Mouse (Mus musculus) retina, embryonic 14.5 days (tissue): ENCODE measurements around the gene Zfp280d.

Source experiments
- DNase-seq: peaks from one replicate; pipeline ENCODE4 v3.0.0-alpha.2; 2015; ENCODE audit warnings: low spot score

The Zfp280d gene

DNA sequence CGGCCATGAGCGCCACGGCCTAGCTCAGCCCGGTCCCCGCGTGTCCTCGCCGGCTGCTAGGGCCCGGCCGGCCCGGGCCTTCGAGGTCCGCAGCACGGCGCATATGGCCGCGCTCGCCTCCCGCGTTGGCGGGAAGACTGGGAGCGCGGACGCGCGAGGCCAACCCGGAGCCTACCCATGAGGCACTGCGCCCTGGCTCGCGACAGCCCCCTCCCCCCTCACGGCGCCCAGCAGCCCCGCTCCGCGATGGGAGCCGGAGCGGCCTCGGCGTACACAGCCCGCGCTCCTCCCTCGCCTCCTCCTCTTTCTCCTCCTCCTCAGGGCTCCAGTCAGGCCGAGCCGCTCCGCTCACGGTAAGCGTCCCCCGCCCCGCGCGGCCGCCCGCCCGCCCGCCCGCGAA, at the start of gene Zfp280d:
Zfp280d (plus strand) TSS at position 184 of the 400 bp plus-strand sequence.
- peak; percentile 92 for DNase-seq

DNA sequence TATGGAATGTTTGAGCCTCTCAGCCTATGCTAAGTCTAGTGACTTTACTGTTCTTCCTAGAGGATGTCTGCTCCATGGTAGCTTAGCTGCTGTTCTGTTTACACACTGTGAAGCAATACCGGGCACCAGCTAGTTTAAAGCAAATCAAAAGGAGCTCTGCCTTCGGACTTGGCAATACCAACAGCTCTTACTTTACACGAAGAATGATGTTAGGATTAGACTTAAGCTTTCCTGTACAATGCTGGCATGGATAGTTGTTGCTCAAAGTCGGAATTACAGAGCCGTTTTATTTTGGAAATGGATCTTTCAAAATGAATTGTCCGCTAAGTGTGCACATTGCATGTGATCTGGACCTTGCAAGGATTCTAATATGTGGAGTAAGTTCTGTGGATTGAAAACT, 48.1 kb upstream of the Zfp280d start:
- DNase-seq = no peak

DNA sequence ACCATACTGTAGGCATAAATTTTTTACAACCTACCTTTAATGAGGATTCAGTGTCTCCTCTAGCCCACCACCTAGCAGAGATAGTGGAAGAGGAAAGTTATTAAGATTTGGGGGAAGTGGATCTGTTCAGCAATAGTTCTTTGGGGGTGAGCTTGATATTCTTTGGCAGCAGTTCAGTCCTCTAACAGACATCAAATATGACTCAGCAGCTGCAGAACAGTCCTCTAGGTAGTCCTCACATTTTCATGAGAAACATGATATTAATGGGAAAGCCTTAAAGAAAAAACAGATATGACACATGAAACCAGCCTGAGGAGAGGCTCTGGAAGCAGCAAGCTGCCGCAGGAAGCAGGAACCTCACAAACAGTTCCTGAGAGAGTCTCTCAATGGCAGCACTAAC, 22.0 kb upstream of the Zfp280d start:
- DNase-seq = no peak

DNA sequence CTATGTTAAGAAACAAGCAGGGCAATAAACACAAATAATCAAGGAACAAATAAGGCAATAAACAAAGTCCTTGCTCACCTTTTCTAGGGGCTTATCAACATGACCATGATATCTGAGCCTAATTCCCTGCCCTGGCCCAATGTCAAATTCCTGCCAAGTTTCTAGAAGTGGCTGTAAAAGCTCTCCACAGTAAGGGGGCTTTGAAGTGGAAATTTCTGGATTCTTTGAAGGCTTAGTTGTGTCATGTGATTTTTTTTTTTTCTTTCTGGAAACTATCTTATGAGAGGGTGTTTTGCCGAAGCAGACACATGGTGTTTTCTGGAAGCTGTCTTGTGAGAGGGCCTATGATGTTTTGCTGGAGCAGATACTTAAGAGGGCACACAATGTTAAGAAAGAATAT, 19.4 kb upstream of the Zfp280d start:
- no peak for DNase-seq

DNA sequence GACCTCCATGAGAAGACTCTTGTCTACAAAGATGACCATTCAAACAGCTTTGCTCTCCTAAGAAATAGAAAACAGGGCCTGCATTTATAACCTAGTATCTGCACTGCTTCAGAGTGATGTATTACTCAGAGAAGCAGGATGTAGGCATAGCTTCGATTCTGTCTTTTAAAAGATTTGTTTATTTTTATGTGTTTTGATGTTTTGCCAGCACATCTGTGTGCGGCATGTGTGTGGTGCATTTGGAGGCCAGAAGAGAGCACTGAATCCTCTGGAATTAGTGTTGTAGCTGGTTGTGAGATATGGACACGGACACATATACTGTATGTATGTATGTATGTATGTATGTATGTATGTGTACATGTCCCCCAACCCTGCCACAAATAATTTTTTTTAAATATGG, 18.0 kb upstream of the Zfp280d start:
- no peak for DNase-seq

DNA sequence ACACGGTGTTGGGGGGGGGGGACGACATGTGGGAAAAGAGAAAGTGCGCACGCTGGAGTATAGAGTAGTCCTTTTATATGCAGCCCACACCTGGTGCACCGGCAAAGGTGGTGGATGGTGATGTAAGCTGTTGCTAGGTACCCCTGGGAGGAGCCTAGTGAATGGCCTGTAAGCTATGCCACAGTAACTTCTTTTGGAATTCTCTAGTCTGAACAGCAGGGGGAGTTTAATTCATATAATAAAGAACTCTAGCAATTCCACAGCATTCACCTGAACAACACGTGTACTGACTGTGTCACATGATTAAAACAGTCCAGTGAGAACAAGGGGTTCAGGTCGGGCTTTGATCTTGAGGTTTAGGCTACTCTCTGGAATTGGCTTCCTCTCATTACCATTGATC, 14.3 kb upstream of the Zfp280d start:
- DNase-seq = peak; percentile 46

DNA sequence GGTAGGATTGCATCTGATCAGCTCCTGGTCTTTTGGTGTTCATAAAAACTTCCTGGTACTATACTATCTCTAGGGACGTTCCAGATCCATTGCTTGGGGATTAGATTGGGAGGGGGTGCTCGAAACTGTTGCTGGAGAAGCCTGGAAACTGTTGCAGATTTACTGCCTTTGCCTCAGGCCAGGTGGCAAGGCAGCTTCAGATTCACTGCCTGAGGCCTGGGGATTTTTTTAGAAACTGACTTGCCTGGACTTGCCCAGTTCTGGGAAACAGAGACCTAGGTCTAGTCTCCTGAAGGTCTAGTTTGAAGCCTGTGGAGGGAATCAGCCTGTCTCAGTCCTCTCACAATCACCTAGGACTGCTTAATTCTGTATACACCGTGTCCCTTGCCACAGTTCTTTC, 9.8 kb upstream of the Zfp280d start:
- no peak for DNase-seq

DNA sequence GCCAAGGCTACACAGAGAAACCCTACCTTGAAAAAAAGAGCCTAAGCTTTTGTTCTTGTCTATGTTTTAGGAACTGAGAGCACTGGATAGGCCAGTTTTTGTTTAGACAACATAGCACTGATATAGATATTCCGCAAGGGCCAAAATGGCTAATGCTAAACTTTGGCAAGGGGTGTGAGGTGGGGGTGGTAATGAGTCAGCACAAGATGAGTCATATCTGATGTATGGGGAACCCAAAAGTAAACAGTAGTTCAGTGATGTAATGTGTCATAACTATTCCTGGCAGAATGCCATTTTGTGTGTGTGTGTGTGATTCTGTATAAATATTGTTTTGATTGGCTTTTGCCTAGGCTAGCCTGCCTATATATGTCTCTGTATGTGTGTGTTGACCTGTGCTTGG, 4.5 kb upstream of the Zfp280d start:
- no peak for DNase-seq

DNA sequence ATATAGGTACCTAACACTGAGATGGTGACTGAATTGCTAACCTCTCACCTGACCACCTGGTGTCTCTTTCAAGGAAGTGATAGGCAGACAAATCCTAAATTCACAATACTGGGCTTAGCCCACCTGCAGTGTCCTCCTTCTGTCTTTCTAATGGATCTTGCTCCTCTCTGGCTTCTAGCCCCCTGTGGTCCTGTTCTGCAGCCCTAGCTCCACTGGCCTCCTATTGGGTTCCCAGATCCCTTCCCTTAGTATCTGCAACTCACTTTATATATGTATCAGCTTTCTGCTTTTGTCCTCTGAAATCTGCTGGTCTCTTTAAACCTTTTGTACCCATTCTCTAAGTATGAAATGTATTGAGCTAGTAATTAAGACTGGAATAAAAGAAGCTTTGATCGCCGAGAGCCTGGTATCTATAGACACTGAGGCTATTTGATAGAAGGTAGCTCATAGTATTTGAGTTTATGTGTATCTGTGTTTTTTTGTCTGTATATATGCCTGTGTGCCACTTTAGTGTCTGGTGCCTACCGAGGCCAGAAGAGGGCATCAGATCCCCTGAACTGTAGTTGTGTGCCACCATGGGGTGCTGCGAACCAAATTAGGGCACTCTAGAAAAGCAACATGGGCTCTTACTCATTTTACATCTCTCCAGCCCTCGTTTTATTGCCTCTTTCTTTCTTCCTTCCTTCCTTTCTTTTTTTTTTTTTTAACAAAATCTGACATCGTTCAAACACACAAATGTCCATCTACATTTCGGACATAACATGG, 832 bp upstream of the Zfp280d start:
- DNase-seq = no peak

DNA sequence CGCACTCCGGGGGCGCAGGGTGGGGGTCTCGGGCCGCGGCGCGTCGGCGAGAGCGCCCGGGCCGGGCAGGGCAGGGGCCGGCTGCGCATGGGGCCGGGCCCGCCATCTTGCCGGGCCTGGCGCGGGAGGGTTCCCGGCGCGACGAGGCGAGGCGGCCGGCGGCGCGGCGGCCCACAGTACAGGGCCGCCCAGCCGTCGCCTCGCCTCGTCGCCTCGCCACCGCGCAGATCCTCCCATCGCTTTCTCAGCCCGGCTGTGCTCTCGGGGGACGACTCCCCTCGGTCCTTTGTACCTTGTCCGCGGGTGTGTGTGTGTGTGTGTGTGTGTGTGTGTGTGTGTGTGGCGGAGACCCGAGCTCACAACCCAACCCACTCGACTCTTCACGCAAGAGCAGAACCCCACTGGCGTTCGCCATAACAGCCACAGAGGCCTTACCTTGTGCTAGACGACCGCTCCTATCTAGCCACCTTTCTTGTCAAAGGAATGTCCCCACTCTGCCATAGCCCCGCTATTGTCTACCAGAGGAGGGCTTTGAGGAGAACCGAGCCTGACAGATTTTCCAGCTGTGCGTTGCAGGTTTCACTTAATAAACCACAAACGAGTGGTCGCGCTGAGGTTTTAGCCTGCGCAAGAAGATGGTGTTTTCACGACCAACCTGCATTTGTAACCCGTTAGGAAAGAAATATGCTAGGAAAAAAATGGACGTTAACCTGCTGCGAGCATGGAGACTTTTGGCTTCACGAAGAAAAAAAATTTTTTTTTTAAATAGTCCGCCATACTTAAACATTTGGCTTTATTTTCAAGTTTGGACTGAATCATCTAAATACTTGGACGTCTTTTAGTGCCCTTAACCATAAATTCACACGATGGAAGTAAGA, 680 bp downstream of the Zfp280d start:
- DNase-seq = peak; percentile 74

DNA sequence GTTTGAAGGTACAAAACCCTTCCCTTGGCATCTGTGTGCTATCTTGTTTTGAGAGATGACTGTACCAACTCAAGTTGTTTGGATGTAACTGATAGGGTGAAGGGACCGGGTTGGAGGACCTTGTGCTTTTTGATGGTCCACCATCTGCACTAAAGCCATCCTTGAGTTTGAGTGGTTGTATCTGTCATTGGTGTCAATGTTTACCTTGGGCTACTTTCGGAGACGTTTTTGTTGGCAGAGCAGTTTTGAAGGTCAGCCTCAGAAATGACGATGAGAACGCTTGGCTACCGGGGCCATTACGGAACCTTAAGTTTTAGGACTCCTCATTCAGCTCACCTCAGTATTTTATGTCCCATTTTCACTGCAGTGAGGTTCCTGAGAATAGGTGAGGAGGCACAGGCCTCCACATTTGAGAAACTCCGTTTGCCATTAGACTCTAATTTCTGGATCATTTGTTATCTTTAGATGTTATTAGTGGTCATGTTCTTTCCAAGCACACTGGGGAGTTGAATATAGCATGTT, 1.4 kb downstream of the Zfp280d start:
- no peak for DNase-seq

DNA sequence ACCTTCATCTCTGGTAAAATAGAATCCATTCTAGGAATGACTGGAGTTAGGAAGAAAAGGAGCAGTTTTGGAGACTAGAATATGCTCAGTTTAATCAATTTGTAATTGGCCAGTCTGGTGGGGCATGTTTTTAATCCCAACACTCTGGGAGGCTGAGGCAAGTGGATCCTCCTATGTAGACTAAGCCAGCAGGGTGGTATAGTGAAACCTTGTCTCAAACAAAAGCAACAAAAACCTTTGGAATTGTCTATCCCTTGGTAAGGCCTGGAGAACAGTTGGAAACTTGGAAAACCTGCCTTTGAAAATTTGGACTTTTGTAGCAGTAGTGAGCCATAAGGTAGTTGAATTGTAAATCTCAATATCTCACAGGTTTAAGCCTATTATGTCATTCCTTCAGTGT, 2.3 kb downstream of the Zfp280d start:
- DNase-seq = no peak

DNA sequence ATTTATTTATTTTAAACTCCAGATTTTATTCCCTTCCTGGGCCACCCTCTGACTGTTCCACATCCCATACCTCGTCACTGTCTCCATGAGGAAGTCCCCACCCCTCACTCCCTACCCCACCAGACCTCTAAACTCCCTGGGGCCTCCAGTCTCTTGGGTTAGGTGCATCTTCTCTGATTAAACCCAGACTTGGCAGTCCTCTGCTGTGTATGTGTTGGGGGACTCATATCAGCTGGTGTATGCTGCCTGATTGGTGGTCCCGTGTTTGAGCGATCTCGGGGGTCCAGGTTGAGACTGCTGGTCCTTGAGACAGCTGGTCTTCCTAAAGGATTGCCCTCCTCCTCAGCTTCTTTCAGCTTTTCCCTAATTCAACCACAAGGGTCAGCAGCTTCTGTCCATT, 5.3 kb downstream of the Zfp280d start:
- DNase-seq = no peak

DNA sequence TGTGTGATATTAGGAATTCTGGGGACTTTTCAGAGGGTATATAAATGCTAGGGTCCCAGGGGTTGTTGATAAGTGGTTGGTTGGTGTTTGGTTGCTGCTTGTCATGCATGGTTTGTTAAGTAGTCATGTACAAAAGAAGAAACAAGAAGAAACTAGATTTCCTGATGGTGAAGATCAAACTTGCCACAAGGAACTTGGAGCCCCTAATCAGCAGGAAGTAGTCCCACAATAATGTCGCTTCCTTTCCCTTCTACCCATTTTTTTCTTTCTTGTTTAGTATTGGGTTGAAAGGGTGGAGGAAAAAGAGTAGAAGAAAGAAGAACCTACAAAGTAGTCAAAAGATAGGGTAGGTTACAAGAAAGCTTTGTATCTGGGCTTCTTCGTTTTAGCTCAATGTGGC, 13.0 kb downstream of the Zfp280d start:
- DNase-seq = no peak

DNA sequence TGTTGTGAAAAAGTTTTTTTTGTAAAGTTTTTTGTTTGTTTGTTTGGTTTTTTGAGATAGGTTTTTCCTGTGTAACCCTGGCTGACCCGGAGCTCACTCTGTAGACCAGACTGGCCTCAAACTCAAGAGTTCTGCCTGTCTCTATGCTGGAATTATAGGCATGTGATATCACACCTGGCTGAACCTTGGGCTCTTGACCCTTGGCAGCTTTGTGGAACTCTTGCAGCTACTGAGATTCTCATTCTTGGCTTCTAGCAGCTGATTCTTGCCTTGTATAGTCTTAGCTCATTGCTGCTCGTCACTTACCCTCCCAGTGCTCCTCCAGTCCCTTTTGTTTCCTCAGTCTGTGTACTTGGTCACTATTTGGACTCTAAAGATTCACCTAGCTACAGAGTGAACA, 13.6 kb downstream of the Zfp280d start:
- DNase-seq = no peak

DNA sequence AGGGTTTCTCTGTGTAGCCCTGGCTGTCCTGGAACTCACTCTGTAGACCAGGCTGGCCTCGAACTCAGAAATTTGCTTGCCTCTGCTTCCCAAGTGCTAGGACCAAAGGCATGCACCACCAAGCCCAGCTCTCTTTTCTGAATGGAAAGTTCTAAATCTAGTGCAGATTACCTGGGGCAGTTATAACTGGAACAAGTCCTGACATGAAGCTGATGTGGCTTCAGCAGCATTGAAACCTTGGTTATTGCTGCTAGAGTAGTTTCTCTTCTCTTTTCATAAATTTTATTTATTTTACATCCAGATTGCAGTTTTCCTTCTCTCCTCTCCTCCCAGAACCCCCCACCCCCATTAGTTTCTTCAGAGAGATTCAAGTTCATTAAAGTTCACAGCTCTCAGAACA, 14.4 kb downstream of the Zfp280d start:
- no peak for DNase-seq

DNA sequence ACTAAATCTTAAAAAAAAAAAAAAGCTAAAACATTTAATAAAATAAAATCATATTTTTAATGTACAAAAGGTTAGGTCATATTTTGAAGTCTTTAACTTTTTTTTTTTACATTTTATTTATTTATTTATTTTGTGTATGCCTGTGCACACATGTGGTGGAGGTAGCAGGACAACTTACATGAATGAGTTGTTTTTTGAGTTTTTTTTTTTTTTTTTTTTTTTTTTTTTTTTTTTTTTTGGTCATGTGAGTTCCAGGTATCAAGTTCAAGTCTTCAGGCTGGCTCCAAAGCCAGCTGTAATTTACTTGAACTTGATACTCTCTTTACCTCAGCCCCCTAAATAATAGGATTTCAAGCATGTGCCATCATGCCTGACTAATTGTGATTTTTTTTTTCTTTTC, 19.4 kb downstream of the Zfp280d start:
- DNase-seq = no peak

DNA sequence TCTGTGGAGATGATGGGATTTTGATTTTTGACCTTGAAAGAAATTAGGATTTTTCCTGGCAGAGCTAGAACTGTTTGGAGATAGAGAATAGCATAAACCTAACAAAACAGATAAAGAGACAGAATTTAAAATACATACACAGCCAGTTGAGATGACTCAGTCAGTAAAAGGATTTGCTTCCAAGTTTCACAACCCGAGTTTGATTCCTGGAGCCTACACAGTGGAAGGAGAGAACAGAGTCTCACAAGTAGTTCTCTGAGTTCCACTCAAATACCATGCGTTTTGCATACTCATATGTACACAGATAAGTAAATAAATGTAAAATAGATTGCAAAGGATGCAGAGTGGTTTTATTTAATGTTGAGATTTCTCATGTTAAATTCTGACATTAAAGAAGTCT, 35.1 kb downstream of the Zfp280d start:
- no peak for DNase-seq

DNA sequence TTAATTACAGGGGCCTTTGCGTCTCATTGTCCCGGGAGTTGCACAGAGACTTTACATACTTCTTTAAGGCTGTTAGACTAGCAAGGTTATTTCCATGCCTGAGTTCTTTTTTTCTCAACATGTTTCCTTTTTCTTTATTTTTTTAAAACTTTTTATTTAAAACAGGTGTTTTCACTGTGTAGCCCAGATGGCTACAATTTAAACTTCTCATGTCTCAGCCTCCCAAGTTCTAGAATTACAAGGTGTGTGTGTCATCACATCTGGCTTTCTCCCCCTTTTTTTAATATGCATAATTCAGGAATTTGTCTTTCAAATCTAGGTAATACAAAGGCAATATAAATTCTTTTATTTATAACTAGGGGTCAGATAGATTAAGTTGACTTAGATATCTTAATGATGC, 58.6 kb downstream of the Zfp280d start:
- no peak for DNase-seq

DNA sequence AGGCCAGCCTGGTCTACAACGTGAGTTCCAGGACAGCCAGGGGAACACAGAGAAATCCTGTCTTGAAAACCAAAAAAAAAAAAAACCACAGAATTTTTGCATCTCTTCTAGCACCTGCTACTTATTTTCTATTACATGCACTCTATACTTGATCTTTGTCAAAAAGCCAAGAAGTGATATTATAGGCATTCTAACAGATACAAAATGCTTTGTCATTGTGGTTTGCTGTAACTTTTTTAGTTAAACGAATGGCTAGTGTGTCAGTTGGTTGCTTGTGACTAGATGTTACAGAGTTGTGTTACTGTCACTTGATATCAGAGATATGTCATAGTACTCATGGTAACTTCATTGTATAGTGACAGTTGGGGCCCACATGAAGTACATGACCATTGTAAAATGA, 61.4 kb downstream of the Zfp280d start:
- DNase-seq = no peak

DNA sequence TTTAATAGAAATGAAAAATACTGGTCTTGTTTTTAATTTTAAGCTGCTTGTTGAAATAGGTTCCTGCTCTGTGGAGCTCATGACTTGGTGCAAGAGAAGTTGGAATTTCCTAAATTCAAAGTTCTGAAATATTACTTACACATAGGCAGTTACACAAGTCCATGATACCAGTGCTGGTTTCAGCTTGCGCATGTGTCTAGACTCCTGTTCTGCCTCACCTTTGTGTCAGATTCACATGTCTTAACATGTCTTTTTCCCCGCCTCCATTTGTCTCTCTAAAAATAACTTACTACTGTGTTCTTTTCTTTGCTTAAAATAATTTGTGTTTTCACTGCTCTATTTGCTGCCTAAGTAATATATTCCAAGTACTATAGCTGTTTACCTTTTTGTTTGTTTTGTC, 64.5 kb downstream of the Zfp280d start:
- no peak for DNase-seq

DNA sequence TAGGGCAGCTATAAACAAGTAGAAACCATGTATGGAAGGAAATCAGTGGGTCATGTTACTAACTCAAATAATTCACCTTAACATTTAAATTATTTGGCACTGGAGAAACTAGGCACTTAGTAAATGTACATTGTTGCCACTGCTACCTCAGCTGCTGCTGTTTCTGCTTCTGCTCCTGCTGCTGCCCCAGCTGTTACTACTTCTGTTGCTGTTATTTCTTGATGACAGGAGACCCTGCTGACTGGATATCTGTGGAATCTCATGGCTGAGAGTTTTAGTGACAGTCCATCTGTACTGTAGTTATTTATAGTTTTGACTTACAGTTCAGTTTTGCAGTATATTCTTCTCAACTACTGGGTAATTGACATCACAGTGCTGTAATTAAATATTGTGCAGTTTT, 69.2 kb downstream of the Zfp280d start:
- no peak for DNase-seq

DNA sequence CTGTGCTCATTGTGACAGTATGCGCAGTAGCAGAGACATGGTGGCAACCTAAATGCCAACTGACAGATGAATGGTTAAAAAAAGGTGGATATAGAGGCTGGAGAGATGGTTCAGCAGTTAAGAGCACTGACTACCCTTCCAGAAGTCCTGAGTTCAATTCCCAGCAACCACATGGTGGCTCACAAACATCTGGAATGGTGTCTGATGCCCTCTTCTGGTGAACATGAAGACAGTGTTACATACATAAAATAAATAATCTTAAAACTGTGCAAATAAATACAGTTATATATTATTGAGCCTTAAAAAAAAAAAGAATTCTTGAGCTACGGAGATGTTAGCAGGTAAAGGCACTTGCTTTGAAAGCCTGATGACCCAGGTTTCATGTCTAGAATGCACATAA, 97.7 kb downstream of the Zfp280d start:
- no peak for DNase-seq
